Mouse (Mus musculus) kidney, adult 2 months (tissue): ENCODE data around the gene Zfhx2.

Experiments
- CTCF ChIP-seq: fragments of 200-500 bp; conservative IDR thresholded peaks from 2 replicates; pipeline ENCODE4 v1.5.1; 2011; ENCODE audit warnings: low read depth, mild to moderate bottlenecking, control low read depth, low read length, moderate library complexity, mixed read lengths; ENCODE audit not compliant: insufficient read depth, insufficient read length
- POLR2A ChIP-seq: fragments of 200-500 bp; IDR thresholded peaks from one replicate; pipeline ENCODE4 v1.6.1; 2011; ENCODE audit warnings: low read depth, low read length, control low read depth

DNA sequence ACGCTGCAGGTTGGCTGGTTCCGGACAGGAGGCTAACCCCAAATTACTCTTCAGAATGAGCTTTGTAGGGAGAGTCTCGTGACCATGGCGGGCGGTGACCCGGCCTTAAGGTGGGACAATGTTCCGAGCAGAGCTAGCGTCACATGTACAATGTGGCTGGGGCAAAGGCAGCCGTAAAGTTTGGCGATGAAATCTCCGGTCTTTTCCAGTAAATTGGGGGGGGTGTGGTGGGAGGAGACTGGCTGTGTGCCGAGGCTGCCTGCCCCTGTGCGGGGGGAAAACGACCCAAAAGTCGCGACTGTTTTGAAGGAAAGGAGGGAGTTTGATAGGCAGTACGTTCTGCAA lies 76.4 kb downstream of the Zfhx2 start:
- TF ChIP-seq CTCF (no peak), POLR2A (no peak)
